Mouse (Mus musculus) lung, adult 2 months (tissue): Measurements from ENCODE around the gene Gm17535.
"Not testable (repeated sequence)": the region's sequence is repeated elsewhere in the genome, so short reads cannot be mapped to it uniquely, and the experiment has no call there.

Experiments used
- CTCF ChIP-seq: fragments of 200-500 bp; IDR thresholded peaks from 2 replicates; pipeline ENCODE4 v1.5.1; 2011; ENCODE audit warnings: mild to moderate bottlenecking, low read length, control low read depth; ENCODE audit not compliant: insufficient read depth
- POLR2A ChIP-seq: fragments of 200-500 bp; IDR thresholded peaks from 2 replicates; pipeline ENCODE4 v1.6.1; 2011; ENCODE audit warnings: low read depth, mild to moderate bottlenecking, control low read depth, low read length, borderline replicate concordance; ENCODE audit errors: extremely low read depth

GRCm38 (mm10) chr9:3029276-3030000 is 5.0 kb upstream of the Gm17535 start:
- not testable (repeated sequence) for TF ChIP-seq CTCF, POLR2A
